Mouse (Mus musculus) liver, embryonic 14.5 days (tissue): ENCODE results near the gene Wdtc1. TPM values are rescaled to one million over a fixed set of nuclear protein-coding genes. Genes with fewer than 3 reads are reported as not detected.

Source experiments
- ATAC-seq: fragments of 200-750 bp; cut with Nextera tagmentation; 2 replicates; pipeline ENCODE4 v1.8.0; 2017; ENCODE audit warnings: moderate number of reproducible peaks, mild to moderate bottlenecking, moderate library complexity; ENCODE audit not compliant: insufficient read depth
- DNase-seq, 3 experiments: peaks; one replicate each; pipeline ENCODE4 v3.0.0-alpha.2; 2012 to 2013; ENCODE audit warnings: low read depth in 3 of 3, low spot score in 3 of 3
- H3K27ac ChIP-seq: fragments of 300-500 bp; sonication (generic); 2 replicates; pipeline ENCODE4 v1.5.1; 2014; ENCODE audit warnings: moderate library complexity, mild to moderate bottlenecking, control low read depth, inconsistent platforms
- H3K27me3 ChIP-seq: fragments of 300-500 bp; sonication (generic); 2 replicates; pipeline ENCODE4 v1.6.1; 2014; ENCODE audit warnings: mild to moderate bottlenecking, low read length, moderate library complexity; ENCODE audit not compliant: control insufficient read depth, insufficient read depth
- H3K36me3 ChIP-seq: fragments of 300-500 bp; sonication (generic); replicated peaks from 2 replicates; pipeline ENCODE4 v1.6.1; 2014; ENCODE audit warnings: low read depth; ENCODE audit not compliant: control insufficient read depth, insufficient read depth
- H3K4me1 ChIP-seq, 2 experiments: fragments of 200-500 bp in 1 of 2; fragments of 300-500 bp in 1 of 2; sonication (generic) in 1 of 2; replicated peaks; 2 replicates each; pipeline ENCODE4 v1.6.1; 2012 to 2014; ENCODE audit warnings: antibody characterized with exemption in 1 of 2, inconsistent platforms in 1 of 2, low read length in 1 of 2; ENCODE audit not compliant: control insufficient read depth in 2 of 2, insufficient read depth in 2 of 2
- H3K4me2 ChIP-seq: fragments of 300-500 bp; sonication (generic); 2 replicates; pipeline ENCODE4 v1.6.1; 2014; ENCODE audit warnings: low read depth, mild to moderate bottlenecking, control low read depth, moderate library complexity
- H3K4me3 ChIP-seq, 2 experiments: fragments of 200-500 bp in 1 of 2; fragments of 300-500 bp in 1 of 2; sonication (generic) in 1 of 2; 2 replicates each; pipeline ENCODE4 v1.5.1; 2012 to 2014; ENCODE audit warnings: low read depth in 2 of 2, low read length in 2 of 2, mild to moderate bottlenecking in 2 of 2, control low read depth in 1 of 2, inconsistent platforms in 1 of 2, moderate library complexity in 1 of 2; ENCODE audit not compliant: insufficient read depth in 1 of 2
- H3K9ac ChIP-seq: fragments of 300-500 bp; sonication (generic); replicated peaks from 2 replicates; pipeline ENCODE4 v1.6.1; 2014; ENCODE audit warnings: mild to moderate bottlenecking, control low read depth, moderate library complexity
- H3K9me3 ChIP-seq: fragments of 300-500 bp; sonication (generic); 2 replicates; pipeline ENCODE4 v1.6.1; 2016; ENCODE audit warnings: low read length, mixed read lengths; ENCODE audit not compliant: control insufficient read depth
- CTCF ChIP-seq: IDR thresholded peaks from 2 replicates; pipeline ENCODE4 v1.5.1; 2016; ENCODE audit warnings: antibody characterized with exemption, low read depth, control low read depth
- EP300 ChIP-seq: IDR thresholded peaks from 2 replicates; pipeline ENCODE4 v1.6.1; 2016; ENCODE audit warnings: antibody characterized with exemption, low read depth
- WGBS: fragments of 180-500 bp; shearing (Covaris S2); extraction: QIAGEN DNeasy Blood & Tissue Kit; methylation state at CpG from one replicate; pipeline ENCODE4 v1.1.7; 2014; ENCODE audit not compliant: insufficient replicate concordance; 5-methylcytosine and 5-hydroxymethylcytosine counted together
- polyA plus RNA-seq, 2 experiments: library from polyadenylated mRNA; depleted of rRNA in 1 of 2; stranded (reverse) in 1 of 2; unstranded in 1 of 2; fragments of >200 nt; fragmentation: Nextera tagmentation in 1 of 2; extraction: Ambion mirVana in 1 of 2; gene quantifications; 2 replicates each; pipeline versions ENCODE4 v1.2.1 to v1.2.3; 2012 to 2014

Gene Wdtc1
- polyA plus RNA-seq, 2 experiments: 6.4 to 7.3 TPM

DNA sequence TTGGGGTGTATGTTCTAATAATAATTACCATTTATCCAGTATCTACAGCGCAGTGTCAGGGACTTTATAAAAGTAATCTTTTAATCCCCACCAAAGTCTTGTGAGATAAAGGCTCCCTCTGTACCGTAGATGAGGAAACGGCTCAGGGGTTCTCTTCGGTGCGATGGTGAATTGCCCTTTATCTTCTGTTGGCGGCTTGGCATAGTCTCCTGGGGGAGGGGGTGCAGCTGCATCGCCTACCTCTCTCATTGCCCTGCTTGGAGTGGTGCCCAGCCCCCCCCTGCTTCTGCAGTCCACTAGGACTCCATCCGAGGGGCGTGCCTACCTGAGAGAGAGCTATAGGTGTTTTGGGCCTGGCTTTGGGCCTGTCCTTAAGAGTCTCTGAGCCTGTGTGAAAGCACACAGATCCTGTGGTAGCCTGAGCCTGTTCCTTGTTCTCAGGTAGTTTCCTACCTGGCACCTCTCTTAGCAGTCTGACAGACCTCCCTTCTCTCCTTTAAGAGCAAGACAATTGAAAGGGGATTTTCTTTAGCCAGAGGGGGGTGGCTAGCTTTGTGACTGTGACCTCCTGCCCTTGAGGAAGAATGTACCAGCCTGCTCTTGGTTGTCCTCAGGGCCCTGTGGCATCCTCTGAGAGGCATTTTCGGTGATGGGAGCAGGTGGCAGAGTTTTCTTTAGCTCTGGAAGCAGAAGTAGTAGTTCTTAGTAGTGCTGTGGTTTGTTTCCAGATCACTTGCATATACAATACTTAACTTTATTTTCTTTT, 22.7 kb upstream of the Wdtc1 start:
- Histone ChIP-seq H3K4me2 (peak overlapping the region; percentile 20), H3K36me3 (no peaks in the 10 kb centered on the region), H3K27ac (peak overlapping the region; percentile 52), H3K27me3 (no peaks in the 10 kb centered on the region), H3K4me1 (peaks cover 66 to 77% of the 10 kb centered on the region in 2 experiments), H3K4me3 (no peak overlapping the region), H3K9me3 (no peaks in the 10 kb centered on the region), H3K9ac (no peak overlapping the region; the same call in 1 of the 2 replicates)
- ATAC-seq (peak; percentile 55), DNase-seq (no peak)
- 23% methylated on average over 10 of the region's 10 CpGs for WGBS
- TF ChIP-seq CTCF: no peak
- TF ChIP-seq EP300: peak; percentile 56; the same call in 1 of the 2 replicates

DNA sequence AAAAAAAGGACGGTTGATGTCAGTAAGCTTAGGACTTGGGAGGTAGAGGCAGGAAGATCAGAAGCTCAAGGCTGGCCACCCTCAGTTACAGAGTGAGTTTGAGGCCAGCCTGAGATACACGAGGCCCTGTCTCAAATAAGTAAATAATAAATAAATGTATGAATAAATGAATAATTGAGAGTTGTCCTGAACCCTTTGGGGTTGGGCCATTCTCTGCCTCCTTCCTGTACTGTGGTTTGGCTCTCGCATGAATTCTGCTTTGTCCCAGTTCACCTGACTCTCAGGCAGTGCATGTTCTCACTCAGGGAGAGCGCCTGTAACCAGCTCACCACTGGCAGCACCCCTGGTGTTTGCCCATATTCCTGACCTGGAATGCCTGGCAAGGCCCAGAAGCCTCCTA, 20.7 kb upstream of the Wdtc1 start:
- Histone ChIP-seq H3K36me3 (no peaks in the 10 kb centered on the region), H3K4me1 (peaks cover 58 to 69% of the 10 kb centered on the region in 2 experiments), H3K9ac (no peak overlapping the region), H3K9me3 (no peaks in the 10 kb centered on the region), H3K27me3 (no peaks in the 10 kb centered on the region), H3K4me2 (peak overlapping the region; percentile 99), H3K4me3 (no peak overlapping the region), H3K27ac (no peak overlapping the region)
- WGBS: 69% methylated on average over 4 of the region's 4 CpGs
- no peak for TF ChIP-seq CTCF
- TF ChIP-seq EP300: no peak
- DNase-seq (no peak), ATAC-seq (no peak)

DNA sequence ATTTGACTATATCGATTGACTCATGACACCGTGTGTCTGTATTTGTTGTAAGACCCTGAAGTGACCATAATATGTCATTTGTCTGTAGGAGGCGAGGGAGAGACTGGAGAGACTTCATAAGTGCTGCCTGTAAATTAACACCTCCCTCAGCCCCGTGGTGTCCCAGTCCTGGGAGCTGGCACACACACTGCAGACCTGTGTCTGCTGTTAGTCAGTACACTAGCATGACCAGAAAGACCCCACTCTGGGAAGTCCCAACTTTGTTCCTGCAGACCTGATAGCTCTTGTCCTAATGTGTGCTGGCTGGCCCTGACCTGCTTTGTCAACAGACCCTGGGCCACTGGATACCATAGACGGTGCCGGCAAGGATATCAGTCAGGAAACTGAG, 19.0 kb upstream of the Wdtc1 start:
- DNase-seq: no peak
- H3K4me1 ChIP-seq: peaks cover 40 to 52% of the 10 kb centered on the region in 2 experiments
- no peaks in the 10 kb centered on the region for H3K36me3 ChIP-seq
- H3K9ac ChIP-seq: peak overlapping the region; percentile 90; the same call in 1 of the 2 replicates
- H3K27ac ChIP-seq: no peak overlapping the region; the same call in 1 of the 2 replicates
- no peaks in the 10 kb centered on the region for H3K9me3 ChIP-seq
- TF ChIP-seq EP300 (no peak), CTCF (no peak)
- WGBS: 43% methylated on average over 6 of the region's 6 CpGs
- no peak for ATAC-seq
- H3K27me3 ChIP-seq: no peaks in the 10 kb centered on the region
- H3K4me2 ChIP-seq: peak overlapping the region; percentile 99
- H3K4me3 ChIP-seq: peak overlapping the region; percentile 82 to 90

DNA sequence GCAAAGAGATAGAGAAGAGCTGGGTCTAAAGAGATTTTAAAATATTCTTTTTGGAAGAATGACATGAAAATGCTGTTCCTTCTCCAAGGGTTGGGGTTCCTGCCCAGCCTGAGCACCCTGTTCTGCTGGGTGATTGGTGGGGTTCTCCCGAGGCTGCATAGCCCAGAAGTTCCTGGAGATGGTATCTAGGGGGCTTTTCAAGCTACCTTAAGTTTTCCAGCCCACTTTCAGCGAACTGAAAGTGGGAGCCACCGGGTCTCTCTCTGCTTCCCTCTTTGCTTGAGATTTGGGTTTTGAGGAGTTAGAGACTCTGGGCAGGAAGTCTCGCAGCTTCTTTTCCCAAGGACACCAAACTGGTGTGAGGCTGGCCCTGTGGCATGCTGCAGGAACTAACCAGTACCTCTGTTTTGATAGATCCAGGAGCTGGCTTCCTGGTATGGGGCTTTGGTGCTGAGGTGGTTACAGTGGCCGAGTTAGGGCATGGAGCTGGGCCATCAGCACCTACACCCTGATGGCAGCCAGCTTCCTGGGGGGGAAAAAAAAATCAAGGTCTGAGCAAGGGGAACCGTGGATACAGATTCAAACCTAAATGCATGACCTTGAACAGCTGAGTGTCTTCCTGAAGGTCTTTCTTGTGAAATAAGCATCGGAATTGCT, 18.5 kb upstream of the Wdtc1 start:
- Histone ChIP-seq H3K4me1 (peaks cover 40 to 52% of the 10 kb centered on the region in 2 experiments), H3K27ac (no peak overlapping the region; the same call in 1 of the 2 replicates), H3K9ac (peak overlapping the region; percentile 90), H3K9me3 (no peaks in the 10 kb centered on the region), H3K27me3 (no peaks in the 10 kb centered on the region), H3K36me3 (no peaks in the 10 kb centered on the region), H3K4me3 (peak overlapping the region; percentile 82 to 90), H3K4me2 (peak overlapping the region; percentile 99)
- TF ChIP-seq CTCF: no peak
- TF ChIP-seq EP300: no peak
- DNase-seq (no peak), ATAC-seq (no peak)
- WGBS: 27% methylated on average over 7 of the region's 7 CpGs
